Mouse (Mus musculus) midbrain, embryonic 16.5 days (tissue): ENCODE measurements at regions not wholly inside any gene's neighbourhood (a gene's known extent, or its start where the extent isn't known, plus 50 kb on each side); places are given as distances from the start of the nearest gene placed in this dataset.

Experiments used
- ATAC-seq: fragments of 200-750 bp; cut with Nextera tagmentation; 2 replicates; pipeline ENCODE4 v1.8.0; 2017; ENCODE audit warnings: moderate TSS enrichment
- H3K27ac ChIP-seq: fragments of 300-500 bp; sonication (generic); 2 replicates; pipeline ENCODE4 v1.5.1; 2014; ENCODE audit warnings: mild to moderate bottlenecking, low read length, mixed read lengths
- H3K27me3 ChIP-seq: fragments of 300-500 bp; sonication (generic); 2 replicates; pipeline ENCODE4 v1.6.1; 2014; ENCODE audit warnings: low read depth, low read length, mixed read lengths; ENCODE audit not compliant: control insufficient read depth, insufficient read depth
- H3K36me3 ChIP-seq: fragments of 300-500 bp; sonication (generic); 2 replicates; pipeline ENCODE4 v1.6.1; 2014; ENCODE audit warnings: mild to moderate bottlenecking, low read length, moderate library complexity, mixed read lengths; ENCODE audit not compliant: control insufficient read depth, insufficient read depth
- H3K4me1 ChIP-seq: fragments of 300-500 bp; sonication (generic); 2 replicates; pipeline ENCODE4 v1.6.1; 2014; ENCODE audit warnings: mild to moderate bottlenecking, low read length, mixed read lengths; ENCODE audit not compliant: control insufficient read depth, insufficient read depth
- H3K4me2 ChIP-seq: fragments of 300-500 bp; sonication (generic); 2 replicates; pipeline ENCODE4 v1.6.1; 2014; ENCODE audit warnings: mild to moderate bottlenecking, low read length, mixed read lengths
- H3K4me3 ChIP-seq: fragments of 300-500 bp; sonication (generic); 2 replicates; pipeline ENCODE4 v1.5.1; 2014; ENCODE audit warnings: low read depth, mild to moderate bottlenecking, low read length, moderate library complexity, mixed read lengths
- H3K9ac ChIP-seq: fragments of 300-500 bp; sonication (generic); 2 replicates; pipeline ENCODE4 v1.6.1; 2014; ENCODE audit warnings: low read depth, low read length, mixed read lengths
- H3K9me3 ChIP-seq: fragments of 300-500 bp; sonication (generic); replicated peaks from 2 replicates; pipeline ENCODE4 v1.6.1; 2014; ENCODE audit warnings: mild to moderate bottlenecking, low read length, mixed read lengths; ENCODE audit not compliant: control insufficient read depth, poor library complexity, severe bottlenecking
- WGBS: fragments of 180-500 bp; shearing (Covaris S2); extraction: QIAGEN DNeasy Blood & Tissue Kit; methylation state at CpG from one replicate; pipeline ENCODE4 v1.1.7; 2014; 5-methylcytosine and 5-hydroxymethylcytosine counted together

DNA sequence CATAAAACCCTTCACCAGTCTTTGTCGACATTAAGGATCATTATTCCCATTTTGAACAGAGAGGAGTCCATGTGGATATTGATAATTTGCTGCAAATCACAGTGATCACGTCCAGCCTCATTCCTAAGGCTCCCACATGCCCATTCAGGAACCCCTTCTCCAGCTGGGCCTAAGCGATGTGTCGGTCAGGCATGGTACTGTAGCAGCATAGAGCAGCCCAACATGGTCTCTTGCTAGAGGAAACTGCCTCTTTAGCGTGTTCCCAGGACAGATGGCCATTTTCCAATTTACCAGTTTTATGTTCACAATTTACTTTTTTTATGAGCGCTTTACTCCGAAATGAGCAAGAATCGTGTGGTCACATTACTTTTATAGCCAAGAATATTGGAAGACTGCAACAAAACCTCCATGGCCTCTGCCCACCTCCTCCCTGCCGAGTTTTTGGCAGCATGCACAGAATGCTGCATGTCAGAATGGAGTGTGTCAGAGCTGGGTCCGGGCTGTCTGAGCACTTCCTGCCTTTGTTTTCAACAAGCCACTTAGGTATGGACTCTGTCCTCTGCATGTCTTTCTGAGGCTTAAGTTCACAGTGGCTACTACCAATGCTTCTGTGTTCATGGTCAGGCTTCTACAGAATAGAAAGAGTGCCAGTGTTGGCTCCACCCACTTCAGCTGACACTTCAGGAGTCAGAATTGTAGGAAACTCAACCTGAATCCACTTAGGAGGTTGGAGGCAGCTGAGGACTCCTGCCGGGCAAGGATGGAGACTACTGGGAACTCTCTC lies 419.6 kb upstream of the Gm10131 start:
- H3K36me3 ChIP-seq = no peaks in the 10 kb centered on the region
- no peak for ATAC-seq
- H3K4me2 ChIP-seq = no peak overlapping the region
- no peak overlapping the region for H3K9ac ChIP-seq
- no peaks in the 10 kb centered on the region for H3K9me3 ChIP-seq
- no peak overlapping the region for H3K4me3 ChIP-seq
- 81% methylated on average over 11 of the region's 11 CpGs for WGBS
- H3K4me1 ChIP-seq = peaks cover 4% of the 10 kb centered on the region; the same call in 1 of the 2 replicates
- no peaks in the 10 kb centered on the region for H3K27me3 ChIP-seq
- no peak overlapping the region for H3K27ac ChIP-seq

DNA sequence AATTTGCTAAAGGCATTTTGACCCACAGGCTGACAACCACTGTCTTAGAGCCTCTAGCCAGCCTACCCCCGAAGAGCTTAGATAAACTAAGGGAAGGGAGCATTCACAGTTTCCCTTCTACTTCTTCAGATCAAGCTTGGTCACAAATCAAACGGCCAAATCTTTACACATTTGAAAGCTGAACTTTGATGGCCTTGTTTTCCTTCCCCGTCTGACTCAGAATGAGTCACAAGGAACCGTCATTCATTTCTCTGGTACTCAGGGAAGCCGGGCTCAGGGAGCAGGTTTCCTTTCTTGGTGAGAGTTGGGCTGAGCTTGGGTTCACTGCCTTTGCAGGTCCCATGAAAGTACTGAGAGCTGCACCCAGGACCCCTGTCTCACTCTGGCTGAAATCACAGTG lies 418.5 kb upstream of the Gm10131 start:
- Histone ChIP-seq H3K9ac (no peak overlapping the region), H3K4me1 (peaks cover 4% of the 10 kb centered on the region; the same call in 1 of the 2 replicates), H3K27me3 (no peaks in the 10 kb centered on the region), H3K4me3 (no peak overlapping the region), H3K36me3 (no peaks in the 10 kb centered on the region), H3K9me3 (no peaks in the 10 kb centered on the region), H3K27ac (no peak overlapping the region), H3K4me2 (no peak overlapping the region)
- no peak for ATAC-seq
- WGBS = 92% methylated on average over 5 of the region's 5 CpGs

DNA sequence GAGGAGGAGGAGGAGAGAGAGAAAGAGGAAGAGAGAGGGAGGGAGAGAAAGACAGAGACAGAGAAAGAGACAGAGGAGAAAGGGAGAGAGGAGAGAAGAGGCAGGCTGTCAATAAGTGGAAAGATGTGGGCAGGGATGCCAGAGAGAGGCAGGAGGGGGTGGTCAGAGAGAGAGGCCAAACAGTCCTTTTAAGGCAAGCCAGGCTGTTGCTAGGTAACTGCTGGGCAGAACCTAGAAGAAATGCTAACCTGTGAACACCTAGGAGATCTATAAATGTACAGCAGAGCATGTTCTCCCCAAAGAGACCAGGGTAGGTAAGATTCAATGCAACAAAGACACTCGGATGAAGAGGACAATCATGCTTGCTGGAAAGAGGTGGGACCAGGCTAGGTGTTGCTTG lies 417.9 kb upstream of the Gm10131 start:
- WGBS = 79% methylated on average over 1 of the region's 1 CpGs
- H3K36me3 ChIP-seq = no peaks in the 10 kb centered on the region
- no peak overlapping the region for H3K27ac ChIP-seq
- H3K4me1 ChIP-seq = peaks cover 6% of the 10 kb centered on the region; the same call in 1 of the 2 replicates
- H3K9me3 ChIP-seq = no peaks in the 10 kb centered on the region
- no peak overlapping the region for H3K9ac ChIP-seq
- no peak overlapping the region for H3K4me3 ChIP-seq
- ATAC-seq = peak; percentile 67; the same call in 1 of the 2 replicates
- H3K4me2 ChIP-seq = no peak overlapping the region
- no peaks in the 10 kb centered on the region for H3K27me3 ChIP-seq

DNA sequence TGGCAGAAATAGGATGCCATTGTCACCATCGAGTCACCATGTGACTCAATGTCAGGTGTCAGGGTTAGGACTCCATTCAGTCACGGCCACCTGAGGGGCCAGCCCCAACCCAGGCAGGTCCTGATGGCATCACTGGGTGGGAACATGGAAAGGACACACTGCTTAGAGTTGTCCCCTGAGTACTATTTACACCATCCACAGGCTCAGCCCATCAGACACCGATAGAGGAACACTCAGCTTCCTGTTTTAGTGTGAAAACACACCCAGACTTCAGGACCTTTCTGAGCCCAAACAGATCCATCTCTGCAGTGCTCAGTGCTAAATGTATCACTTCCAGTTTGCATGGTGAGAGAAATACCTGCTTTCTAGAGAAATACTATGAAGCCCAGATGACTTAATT lies 416.7 kb upstream of the Gm10131 start:
- no peak for ATAC-seq
- no peaks in the 10 kb centered on the region for H3K27me3 ChIP-seq
- WGBS = 94% methylated on average over 3 of the region's 3 CpGs
- no peaks in the 10 kb centered on the region for H3K9me3 ChIP-seq
- H3K9ac ChIP-seq = no peak overlapping the region
- H3K4me1 ChIP-seq = peaks cover 2% of the 10 kb centered on the region; the same call in 1 of the 2 replicates
- no peak overlapping the region for H3K27ac ChIP-seq
- no peak overlapping the region for H3K4me3 ChIP-seq
- no peak overlapping the region for H3K4me2 ChIP-seq
- H3K36me3 ChIP-seq = no peaks in the 10 kb centered on the region

DNA sequence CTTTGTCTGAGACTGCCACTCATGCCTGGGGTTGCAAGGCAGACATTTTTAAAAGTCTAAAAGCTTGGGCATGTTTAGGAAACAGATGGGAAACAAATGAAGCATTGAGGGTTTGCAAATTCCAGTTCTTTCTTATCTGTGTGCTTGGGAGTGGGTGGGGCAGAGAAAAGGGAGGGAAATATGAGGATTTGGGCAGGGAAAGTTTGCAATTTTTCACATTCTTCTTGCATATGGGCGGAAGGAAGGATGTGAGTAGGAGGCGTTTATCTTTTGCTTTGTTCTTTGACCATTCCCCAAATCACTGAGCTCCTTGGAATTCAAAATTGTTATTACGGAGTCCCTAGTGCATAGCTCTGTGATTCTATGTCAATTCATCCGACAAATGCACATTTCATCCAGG lies 413.7 kb upstream of the Gm10131 start:
- Histone ChIP-seq H3K4me1 (peaks cover 2% of the 10 kb centered on the region; the same call in 1 of the 2 replicates), H3K4me3 (no peak overlapping the region), H3K9me3 (no peaks in the 10 kb centered on the region), H3K27me3 (no peaks in the 10 kb centered on the region), H3K36me3 (no peaks in the 10 kb centered on the region), H3K9ac (no peak overlapping the region), H3K27ac (0 out of 2 replicates have a peak overlapping the region, but pooled peaks have one; percentile 8), H3K4me2 (no peak overlapping the region)
- ATAC-seq = no peak
- 42% methylated on average over 4 of the region's 4 CpGs for WGBS

DNA sequence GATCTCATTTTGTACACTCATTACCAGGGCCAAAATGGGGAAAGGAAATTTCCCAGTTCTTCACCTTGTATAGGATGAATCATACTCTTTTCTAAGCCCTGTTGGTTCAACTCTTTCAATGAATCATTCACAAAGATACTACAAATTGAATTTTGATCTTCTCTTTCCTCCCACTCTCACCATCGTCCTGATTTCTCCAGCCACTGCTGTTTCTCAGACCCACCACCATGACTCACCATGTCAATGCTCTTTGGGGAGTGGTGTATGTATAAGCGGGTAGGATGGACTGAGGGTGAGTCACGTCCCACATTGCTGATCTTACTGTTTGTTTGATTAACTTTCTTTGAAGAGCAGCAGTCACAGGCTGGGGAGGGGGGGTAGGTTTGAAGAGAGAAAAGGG lies 412.3 kb upstream of the Gm10131 start:
- ATAC-seq = no peak
- H3K36me3 ChIP-seq = no peaks in the 10 kb centered on the region
- no peak overlapping the region for H3K27ac ChIP-seq
- no peak overlapping the region for H3K9ac ChIP-seq
- WGBS = 82% methylated on average over 3 of the region's 3 CpGs
- no peak overlapping the region for H3K4me2 ChIP-seq
- H3K9me3 ChIP-seq = no peaks in the 10 kb centered on the region
- H3K27me3 ChIP-seq = no peaks in the 10 kb centered on the region
- no peak overlapping the region for H3K4me3 ChIP-seq
- H3K4me1 ChIP-seq = peaks cover 2% of the 10 kb centered on the region; the same call in 1 of the 2 replicates

DNA sequence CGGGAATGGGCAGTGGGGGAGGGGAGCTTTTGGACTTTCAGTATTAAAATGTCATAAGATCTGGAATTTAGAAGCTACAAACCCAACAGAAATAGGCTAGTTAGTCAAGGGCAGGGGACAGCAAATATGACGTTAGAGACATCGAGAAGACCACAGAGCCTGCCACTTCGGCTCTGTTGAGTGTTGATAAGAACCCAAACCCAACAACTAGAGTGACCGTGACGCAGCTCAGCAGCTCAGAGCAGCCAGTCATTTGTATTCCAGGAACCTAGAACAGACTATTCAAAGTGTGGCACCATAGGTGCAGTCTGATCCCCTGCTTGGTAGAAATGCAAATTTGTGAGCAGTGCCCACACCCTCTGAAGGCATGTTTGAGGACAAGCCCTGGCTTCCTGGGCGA lies 409.8 kb upstream of the Gm10131 start:
- Histone ChIP-seq H3K4me2 (no peak overlapping the region), H3K4me1 (peaks cover 2% of the 10 kb centered on the region; the same call in 1 of the 2 replicates), H3K36me3 (no peaks in the 10 kb centered on the region), H3K27me3 (no peaks in the 10 kb centered on the region), H3K27ac (no peak overlapping the region), H3K9me3 (no peaks in the 10 kb centered on the region), H3K4me3 (no peak overlapping the region), H3K9ac (no peak overlapping the region)
- ATAC-seq = no peak
- 88% methylated on average over 7 of the region's 7 CpGs for WGBS

DNA sequence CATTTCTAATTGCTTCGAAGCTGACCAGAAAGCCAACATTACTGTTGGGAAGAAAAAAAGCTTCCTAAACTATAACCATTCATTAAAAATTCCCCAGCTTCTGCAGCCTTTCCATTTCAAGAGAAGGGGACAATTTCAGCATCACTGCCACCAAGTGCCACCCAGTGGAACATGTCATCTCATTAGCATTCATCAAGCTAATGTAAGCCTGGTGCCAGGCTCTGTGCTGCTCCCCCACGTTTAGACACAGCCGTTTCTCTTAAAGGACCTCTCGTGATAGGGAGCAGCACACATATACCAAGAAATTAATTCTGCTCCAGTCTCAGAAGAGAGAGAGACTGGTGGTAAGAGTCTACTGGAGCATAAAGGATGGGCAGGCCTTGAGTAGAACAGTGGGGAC lies 409.1 kb upstream of the Gm10131 start:
- Histone ChIP-seq H3K4me2 (no peak overlapping the region), H3K27me3 (no peaks in the 10 kb centered on the region), H3K27ac (no peak overlapping the region), H3K9ac (no peak overlapping the region), H3K4me3 (no peak overlapping the region), H3K9me3 (0 out of 2 replicates have a peak, but pooled peaks cover 2% of the 10 kb centered on the region), H3K36me3 (no peaks in the 10 kb centered on the region), H3K4me1 (peaks cover 2% of the 10 kb centered on the region; the same call in 1 of the 2 replicates)
- WGBS = 59% methylated on average over 4 of the region's 4 CpGs
- ATAC-seq = no peak

DNA sequence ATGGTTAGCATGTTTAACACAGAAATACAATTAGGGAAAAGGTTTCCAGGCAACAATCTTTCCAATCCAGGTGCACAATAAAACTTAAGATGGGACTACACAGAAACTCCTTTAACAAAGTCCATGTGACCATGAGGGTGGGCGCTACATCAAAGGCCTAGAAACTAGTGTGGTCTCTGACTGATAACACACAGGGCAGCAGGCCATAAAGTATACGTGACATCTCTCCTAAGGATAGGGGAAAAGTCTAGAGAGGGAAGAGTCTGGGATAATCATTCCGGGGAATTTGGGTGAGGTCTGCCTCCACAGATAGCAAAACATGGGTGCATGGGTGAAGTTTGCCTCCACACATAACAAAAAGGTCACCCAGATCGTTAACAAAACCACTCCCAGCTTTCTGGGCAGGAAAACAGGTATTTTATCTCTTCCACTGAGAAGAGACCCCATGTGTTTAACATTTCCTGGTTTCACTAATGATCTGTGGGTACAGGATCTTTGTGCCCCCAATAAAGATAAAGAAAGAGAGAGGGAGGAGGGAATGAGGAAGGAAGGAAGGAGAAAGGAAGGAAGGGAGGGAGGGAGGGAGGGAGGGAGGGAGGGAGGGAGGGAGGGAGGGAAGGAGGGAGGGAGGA lies 402.0 kb upstream of the Gm10131 start:
- Histone ChIP-seq H3K4me3 (no peak overlapping the region), H3K27me3 (no peaks in the 10 kb centered on the region), H3K4me2 (no peak overlapping the region), H3K4me1 (no peaks in the 10 kb centered on the region), H3K27ac (no peak overlapping the region), H3K9ac (no peak overlapping the region), H3K36me3 (no peaks in the 10 kb centered on the region), H3K9me3 (0 out of 2 replicates have a peak, but pooled peaks cover 4% of the 10 kb centered on the region)
- 80% methylated on average over 4 of the region's 4 CpGs for WGBS
- ATAC-seq = no peak
